Mouse (Mus musculus) lung, embryonic 14.5 days (tissue): ENCODE data around the gene Nrros. TPM values are rescaled to one million over a fixed set of nuclear protein-coding genes. Genes with fewer than 3 reads are reported as not detected.

Source experiments
- ATAC-seq: fragments of 200-750 bp; cut with Nextera tagmentation; 2 replicates; pipeline ENCODE4 v1.8.0; 2017; ENCODE audit warnings: mild to moderate bottlenecking, moderate TSS enrichment, moderate library complexity; ENCODE audit not compliant: insufficient read depth
- DNase-seq: peaks from one replicate; pipeline ENCODE4 v3.0.0-alpha.2; 2015
- H3K27ac ChIP-seq: fragments of 300-500 bp; sonication (generic); 2 replicates; pipeline ENCODE4 v1.5.1; 2014; ENCODE audit warnings: low read depth, mild to moderate bottlenecking, moderate library complexity
- H3K27me3 ChIP-seq: fragments of 300-500 bp; sonication (generic); 2 replicates; pipeline ENCODE4 v1.6.1; 2014; ENCODE audit warnings: low read length, control low read depth; ENCODE audit not compliant: insufficient read depth
- H3K36me3 ChIP-seq: fragments of 300-500 bp; sonication (generic); 2 replicates; pipeline ENCODE4 v1.6.1; 2014; ENCODE audit warnings: control low read depth; ENCODE audit not compliant: insufficient read depth
- H3K4me1 ChIP-seq: fragments of 300-500 bp; sonication (generic); 2 replicates; pipeline ENCODE4 v1.6.1; 2014; ENCODE audit warnings: antibody characterized with exemption, control low read depth; ENCODE audit not compliant: insufficient read depth
- H3K4me2 ChIP-seq: fragments of 300-500 bp; sonication (generic); 2 replicates; pipeline ENCODE4 v1.6.1; 2014; ENCODE audit warnings: mild to moderate bottlenecking
- H3K4me3 ChIP-seq: fragments of 300-500 bp; sonication (generic); 2 replicates; pipeline ENCODE4 v1.5.1; 2014; ENCODE audit warnings: low read depth, low read length
- H3K9ac ChIP-seq: fragments of 300-500 bp; sonication (generic); 2 replicates; pipeline ENCODE4 v1.6.1; 2014
- H3K9me3 ChIP-seq: fragments of 300-500 bp; sonication (generic); 2 replicates; pipeline ENCODE4 v1.6.1; 2016; ENCODE audit warnings: low read depth, low read length, control low read depth
- CTCF ChIP-seq: IDR thresholded peaks from 2 replicates; pipeline ENCODE4 v1.5.1; 2016; ENCODE audit warnings: antibody characterized with exemption, low read depth
- whole genome bisulfite sequencing: fragments of 180-500 bp; shearing (Covaris S2); extraction: QIAGEN DNeasy Blood & Tissue Kit; methylation state at CpG from one replicate; pipeline ENCODE4 v1.1.7; 2014; 5-methylcytosine and 5-hydroxymethylcytosine counted together
- polyA plus RNA-seq: library from polyadenylated mRNA; unstranded; fragments of >200 nt; fragmentation: Nextera tagmentation; extraction: Ambion mirVana; gene quantifications from 2 replicates; pipeline ENCODE4 v1.2.1, GENCODE M21; 2014

Nrros gene
- polyA plus RNA-seq, 1 experiment from 2014 or later, result 42.6 TPM

- H3K27me3 ChIP-seq, result no peaks in the 10 kb centered on the region
- H3K4me2 ChIP-seq, result no peak overlapping the region
- no peak overlapping the region for H3K4me3 ChIP-seq
- no peaks in the 10 kb centered on the region for H3K9me3 ChIP-seq
- WGBS, result 83% methylated on average over 4 of the region's 4 CpGs
- ATAC-seq (no peak), DNase-seq (no peak)
- TF ChIP-seq CTCF, result peak; percentile 20; the same call in 1 of the 2 replicates
- no peak overlapping the region for H3K9ac ChIP-seq
- no peak overlapping the region for H3K27ac ChIP-seq
- no peaks in the 10 kb centered on the region for H3K36me3 ChIP-seq
- no peaks in the 10 kb centered on the region for H3K4me1 ChIP-seq
Observed at GRCm38 (mm10) chr16:32175029-32175428, 9.6 kb upstream of the Nrros start.

GRCm38 (mm10) chr16:32174340-32175005, 9.1 kb upstream of the Nrros start:
- Histone ChIP-seq H3K27me3 (no peaks in the 10 kb centered on the region), H3K9ac (no peak overlapping the region), H3K4me2 (no peak overlapping the region), H3K9me3 (no peaks in the 10 kb centered on the region), H3K27ac (no peak overlapping the region), H3K36me3 (no peaks in the 10 kb centered on the region), H3K4me3 (no peak overlapping the region), H3K4me1 (no peaks in the 10 kb centered on the region)
- TF ChIP-seq CTCF, result no peak
- DNase-seq (no peak), ATAC-seq (no peak)
- 70% methylated on average over 8 of the region's 8 CpGs for WGBS

GRCm38 (mm10) chr16:32173401-32173800, 8.0 kb upstream of the Nrros start:
- Histone ChIP-seq H3K36me3 (no peaks in the 10 kb centered on the region), H3K4me3 (no peak overlapping the region), H3K27ac (no peak overlapping the region), H3K4me1 (no peaks in the 10 kb centered on the region), H3K27me3 (no peaks in the 10 kb centered on the region), H3K9ac (no peak overlapping the region), H3K9me3 (no peaks in the 10 kb centered on the region), H3K4me2 (no peak overlapping the region)
- TF ChIP-seq CTCF, result no peak
- ATAC-seq (no peak), DNase-seq (no peak)
- 58% methylated on average over 11 of the region's 11 CpGs for WGBS

GRCm38 (mm10) chr16:32171031-32171731, 5.8 kb upstream of the Nrros start:
- no peak for ATAC-seq
- DNase-seq, result no peak
- Histone ChIP-seq H3K9ac (no peak overlapping the region), H3K4me3 (no peak overlapping the region), H3K36me3 (no peaks in the 10 kb centered on the region), H3K9me3 (no peaks in the 10 kb centered on the region), H3K27ac (no peak overlapping the region), H3K4me1 (no peaks in the 10 kb centered on the region), H3K27me3 (no peaks in the 10 kb centered on the region), H3K4me2 (no peak overlapping the region)
- TF ChIP-seq CTCF, result no peak
- WGBS, result 85% methylated on average over 5 of the region's 5 CpGs

- H3K4me3 ChIP-seq, result no peak overlapping the region
- ATAC-seq (no peak), DNase-seq (no peak)
- no peak overlapping the region for H3K9ac ChIP-seq
- H3K4me2 ChIP-seq, result no peak overlapping the region
- peaks cover 5% of the 10 kb centered on the region; the same call in 1 of the 2 replicates for H3K27me3 ChIP-seq
- H3K9me3 ChIP-seq, result no peaks in the 10 kb centered on the region
- H3K27ac ChIP-seq, result no peak overlapping the region
- WGBS, result 85% methylated on average over 4 of the region's 4 CpGs
- H3K36me3 ChIP-seq, result no peaks in the 10 kb centered on the region
- H3K4me1 ChIP-seq, result 0 out of 2 replicates have a peak, but pooled peaks cover 2% of the 10 kb centered on the region
- no peak for TF ChIP-seq CTCF
Observed at GRCm38 (mm10) chr16:32167819-32168545, 2.6 kb upstream of the Nrros start.

GRCm38 (mm10) chr16:32164396-32165027, 882 bp downstream of the Nrros start:
- no peak for DNase-seq
- 58% methylated on average over 19 of the region's 19 CpGs for WGBS
- H3K36me3 ChIP-seq, result no peaks in the 10 kb centered on the region
- H3K4me1 ChIP-seq, result 0 out of 2 replicates have a peak, but pooled peaks cover 2% of the 10 kb centered on the region
- no peak for ATAC-seq
- peaks cover 5% of the 10 kb centered on the region; the same call in 1 of the 2 replicates for H3K27me3 ChIP-seq
- no peak for TF ChIP-seq CTCF
- H3K9me3 ChIP-seq, result no peaks in the 10 kb centered on the region
- peak overlapping the region; percentile 57 for H3K9ac ChIP-seq
- no peak overlapping the region for H3K27ac ChIP-seq
- H3K4me2 ChIP-seq, result peak overlapping the region; percentile 65
- peak overlapping the region; percentile 39 for H3K4me3 ChIP-seq
